Mouse (Mus musculus) hindbrain, embryonic 11.5 days (tissue): Measurements from ENCODE around the gene Bnip2. TPM values are rescaled to one million over a fixed set of nuclear protein-coding genes. Genes with fewer than 3 reads are reported as not detected.

Experiments
- ATAC-seq: fragments of 200-750 bp; cut with Nextera tagmentation; 2 replicates; pipeline ENCODE4 v1.8.0; 2017; ENCODE audit warnings: mild to moderate bottlenecking, moderate TSS enrichment, moderate library complexity; ENCODE audit not compliant: low FRiP score
- DNase-seq: peaks from one replicate; pipeline ENCODE4 v3.0.0-alpha.2; 2015; ENCODE audit warnings: low spot score
- H3K27ac ChIP-seq: fragments of 300-500 bp; sonication (generic); 2 replicates; pipeline ENCODE4 v1.5.1; 2014; ENCODE audit warnings: mild to moderate bottlenecking, low read depth, low read length
- H3K27me3 ChIP-seq: fragments of 300-500 bp; sonication (generic); 2 replicates; pipeline ENCODE4 v1.6.1; 2014; ENCODE audit warnings: mild to moderate bottlenecking, low read length, moderate library complexity, mixed read lengths; ENCODE audit not compliant: control insufficient read depth, insufficient read depth
- H3K36me3 ChIP-seq: fragments of 300-500 bp; sonication (generic); 2 replicates; pipeline ENCODE4 v1.6.1; 2014; ENCODE audit warnings: mild to moderate bottlenecking, low read length, moderate library complexity, mixed read lengths; ENCODE audit not compliant: control insufficient read depth, insufficient read depth
- H3K4me1 ChIP-seq: fragments of 300-500 bp; sonication (generic); replicated peaks from 2 replicates; pipeline ENCODE4 v1.6.1; 2014; ENCODE audit warnings: low read length, mixed read lengths; ENCODE audit not compliant: control insufficient read depth, insufficient read depth
- H3K4me2 ChIP-seq: fragments of 300-500 bp; sonication (generic); replicated peaks from 2 replicates; pipeline ENCODE4 v1.6.1; 2014; ENCODE audit warnings: mild to moderate bottlenecking, low read depth, low read length
- H3K4me3 ChIP-seq: fragments of 300-500 bp; sonication (generic); 2 replicates; pipeline ENCODE4 v1.5.1; 2014; ENCODE audit warnings: low read depth, low read length
- H3K9ac ChIP-seq: fragments of 300-500 bp; sonication (generic); 2 replicates; pipeline ENCODE4 v1.6.1; 2014; ENCODE audit warnings: low read depth, low read length
- H3K9me3 ChIP-seq: fragments of 300-500 bp; sonication (generic); 2 replicates; pipeline ENCODE4 v1.6.1; 2016; ENCODE audit warnings: low read length; ENCODE audit not compliant: control insufficient read depth
- WGBS: fragments of 180-500 bp; shearing (Covaris S2); extraction: QIAGEN DNeasy Blood & Tissue Kit; methylation state at CpG from one replicate; pipeline ENCODE4 v1.1.7; 2014; 5-methylcytosine and 5-hydroxymethylcytosine counted together
- polyA plus RNA-seq: library from polyadenylated mRNA; unstranded; fragments of >200 nt; fragmentation: Nextera tagmentation; extraction: Ambion mirVana; gene quantifications from 2 replicates; pipeline ENCODE4 v1.2.1, GENCODE M21; 2014

The Bnip2 gene
- polyA plus RNA-seq, 1 experiment from 2014 or later = 124 TPM

DNA sequence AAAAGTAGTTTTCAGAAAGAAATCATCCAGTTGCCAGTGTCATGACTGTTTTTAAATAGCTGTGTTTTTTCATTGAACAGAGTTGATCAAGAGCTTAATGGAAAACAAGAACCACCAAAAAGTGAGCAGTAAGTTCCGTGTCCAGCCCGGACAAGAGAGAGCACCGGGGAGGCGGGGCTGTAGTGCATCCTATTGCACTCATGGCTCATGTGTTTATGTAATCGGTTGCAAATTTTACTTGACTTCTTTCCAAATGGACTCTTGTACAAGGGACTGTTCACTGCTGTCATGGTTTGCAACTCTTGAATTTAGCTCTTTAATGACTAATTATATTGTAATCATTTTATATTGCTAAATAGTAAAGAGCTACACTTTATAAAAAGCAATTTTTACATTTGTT lies 17.7 kb downstream of the Bnip2 start:
- Histone ChIP-seq H3K27ac (no peak overlapping the region), H3K36me3 (peaks cover 9% of the 10 kb centered on the region; the same call in 1 of the 2 replicates), H3K9me3 (no peaks in the 10 kb centered on the region), H3K4me3 (no peak overlapping the region), H3K4me2 (no peak overlapping the region), H3K27me3 (no peaks in the 10 kb centered on the region), H3K9ac (no peak overlapping the region), H3K4me1 (no peaks in the 10 kb centered on the region)
- 94% methylated on average over 5 of the region's 5 CpGs for WGBS
- ATAC-seq (no peak), DNase-seq (no peak)

DNA sequence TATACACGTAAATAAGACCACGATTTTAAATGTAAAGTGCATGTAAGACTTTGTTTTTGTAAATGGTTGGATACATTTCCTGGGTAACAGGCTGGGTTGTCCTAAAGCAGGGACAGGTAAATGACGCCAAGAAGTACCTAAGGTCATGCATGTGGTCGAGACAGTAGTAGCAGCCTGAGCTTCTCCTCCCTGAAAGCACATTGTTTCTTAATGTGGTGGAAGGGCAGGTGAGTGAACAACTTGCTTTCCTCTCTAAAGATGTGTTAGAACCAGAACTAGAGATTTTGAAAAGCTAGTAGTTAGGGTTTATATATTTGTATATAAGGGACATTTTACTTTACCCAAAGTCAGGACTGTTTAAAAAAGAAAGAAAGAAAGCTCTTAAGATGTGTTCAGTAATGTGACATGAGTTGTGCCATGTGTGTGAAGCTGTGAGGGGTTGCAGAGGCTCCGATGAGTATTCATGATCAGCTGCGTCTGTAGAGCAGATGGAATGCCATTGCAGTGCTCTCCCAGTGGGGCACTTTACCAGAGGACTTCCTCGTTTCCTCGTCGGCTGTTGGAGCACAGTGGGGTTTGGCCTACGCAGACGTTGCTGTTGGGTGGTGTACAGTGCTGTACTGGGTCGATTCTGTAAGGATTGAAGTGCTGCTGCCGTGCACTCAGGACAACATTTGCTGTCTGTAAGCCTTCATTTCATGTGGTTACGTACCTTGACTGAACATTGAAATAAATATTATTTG lies 18.4 kb downstream of the Bnip2 start:
- Histone ChIP-seq H3K9ac (no peak overlapping the region), H3K27ac (no peak overlapping the region), H3K27me3 (no peaks in the 10 kb centered on the region), H3K4me3 (no peak overlapping the region), H3K36me3 (peaks cover 9% of the 10 kb centered on the region; the same call in 1 of the 2 replicates), H3K4me1 (no peaks in the 10 kb centered on the region), H3K9me3 (no peaks in the 10 kb centered on the region), H3K4me2 (no peak overlapping the region)
- ATAC-seq = no peak
- WGBS = 88% methylated on average over 14 of the region's 14 CpGs
- no peak for DNase-seq

DNA sequence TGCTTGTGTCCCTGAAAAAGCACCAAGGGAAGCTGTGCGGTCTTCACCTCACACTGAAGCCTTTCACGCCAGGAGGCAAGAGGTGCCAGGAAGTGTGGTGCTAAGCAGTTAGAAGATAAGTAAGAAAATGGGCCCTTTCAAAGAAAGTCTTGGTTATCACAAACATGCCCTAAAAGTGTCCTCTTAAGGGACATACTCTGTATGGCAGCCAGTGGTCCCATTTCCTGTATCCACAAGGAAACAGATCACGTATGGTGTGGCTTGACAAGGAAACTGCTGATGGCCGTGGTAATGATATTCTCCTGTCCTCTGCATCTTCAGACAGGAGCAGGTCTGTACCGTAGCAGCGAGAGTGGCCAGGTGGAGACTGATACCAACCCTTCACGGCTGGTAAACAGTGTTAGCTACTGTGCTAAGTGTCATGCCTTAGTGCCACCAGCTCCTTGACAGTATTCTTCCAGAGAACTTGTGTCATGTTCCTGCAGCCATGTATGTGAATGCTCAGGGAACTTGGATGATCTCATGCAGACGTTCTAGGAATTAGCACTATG lies 20.6 kb downstream of the Bnip2 start:
- Histone ChIP-seq H3K4me1 (peaks cover 3% of the 10 kb centered on the region; the same call in 1 of the 2 replicates), H3K9ac (no peak overlapping the region), H3K27ac (no peak overlapping the region), H3K4me2 (no peak overlapping the region), H3K4me3 (no peak overlapping the region), H3K9me3 (no peaks in the 10 kb centered on the region), H3K36me3 (peaks cover 9% of the 10 kb centered on the region; the same call in 1 of the 2 replicates), H3K27me3 (no peaks in the 10 kb centered on the region)
- DNase-seq = no peak
- WGBS = 92% methylated on average over 8 of the region's 8 CpGs
- ATAC-seq = no peak

DNA sequence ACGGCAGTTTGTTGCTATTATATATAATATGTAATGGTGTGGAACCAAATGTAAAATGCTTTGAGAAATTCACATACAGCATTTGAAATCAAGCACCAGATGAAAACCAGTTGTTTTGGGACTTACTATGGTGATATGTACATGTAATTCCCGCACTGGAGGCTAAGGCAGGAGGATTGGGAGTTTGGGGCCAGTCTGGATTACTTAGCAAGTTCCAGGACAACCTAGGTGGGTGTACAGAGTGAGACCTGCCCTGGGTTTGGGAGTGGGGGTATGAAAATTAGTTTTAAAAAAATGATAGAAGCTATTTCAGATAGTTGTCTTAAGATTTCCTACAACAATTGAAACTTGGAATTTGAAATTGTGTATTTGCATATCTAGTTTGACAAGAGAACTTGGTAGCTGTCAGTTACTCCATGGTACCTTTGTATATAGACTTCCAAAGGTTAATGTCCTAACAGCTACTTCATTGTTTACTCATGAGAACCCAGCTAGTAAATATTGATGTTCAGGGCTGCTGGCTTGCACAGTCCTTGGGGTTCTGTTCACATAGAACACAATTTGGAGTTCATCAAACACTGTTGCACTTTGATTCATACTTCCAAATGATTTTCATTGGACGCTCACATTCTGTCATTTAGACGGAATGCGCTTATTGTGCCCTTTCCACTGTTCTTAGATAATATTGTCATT lies 21.7 kb downstream of the Bnip2 start:
- Histone ChIP-seq H3K4me2 (no peak overlapping the region), H3K36me3 (peaks cover 9% of the 10 kb centered on the region; the same call in 1 of the 2 replicates), H3K9me3 (no peaks in the 10 kb centered on the region), H3K27ac (no peak overlapping the region), H3K4me3 (no peak overlapping the region), H3K9ac (no peak overlapping the region), H3K27me3 (no peaks in the 10 kb centered on the region), H3K4me1 (peaks cover 3% of the 10 kb centered on the region; the same call in 1 of the 2 replicates)
- WGBS = 93% methylated on average over 5 of the region's 5 CpGs
- DNase-seq (no peak), ATAC-seq (no peak)

GRCm38 (mm10) chr9:70011537-70012407 lies 22.5 kb downstream of the Bnip2 start:
- peak; percentile 56 for ATAC-seq
- no peaks in the 10 kb centered on the region for H3K9me3 ChIP-seq
- no peak for DNase-seq
- peaks cover 3% of the 10 kb centered on the region; the same call in 1 of the 2 replicates for H3K4me1 ChIP-seq
- 66% methylated on average over 13 of the region's 14 CpGs for WGBS
- no peaks in the 10 kb centered on the region for H3K27me3 ChIP-seq
- peaks cover 9% of the 10 kb centered on the region; the same call in 1 of the 2 replicates for H3K36me3 ChIP-seq
- H3K4me3 ChIP-seq = peak overlapping the region; percentile 93
- peak overlapping the region; percentile 30; the same call in 1 of the 2 replicates for H3K27ac ChIP-seq
- peak overlapping the region; percentile 63 for H3K4me2 ChIP-seq
- peak overlapping the region; percentile 90; the same call in 1 of the 2 replicates for H3K9ac ChIP-seq

DNA sequence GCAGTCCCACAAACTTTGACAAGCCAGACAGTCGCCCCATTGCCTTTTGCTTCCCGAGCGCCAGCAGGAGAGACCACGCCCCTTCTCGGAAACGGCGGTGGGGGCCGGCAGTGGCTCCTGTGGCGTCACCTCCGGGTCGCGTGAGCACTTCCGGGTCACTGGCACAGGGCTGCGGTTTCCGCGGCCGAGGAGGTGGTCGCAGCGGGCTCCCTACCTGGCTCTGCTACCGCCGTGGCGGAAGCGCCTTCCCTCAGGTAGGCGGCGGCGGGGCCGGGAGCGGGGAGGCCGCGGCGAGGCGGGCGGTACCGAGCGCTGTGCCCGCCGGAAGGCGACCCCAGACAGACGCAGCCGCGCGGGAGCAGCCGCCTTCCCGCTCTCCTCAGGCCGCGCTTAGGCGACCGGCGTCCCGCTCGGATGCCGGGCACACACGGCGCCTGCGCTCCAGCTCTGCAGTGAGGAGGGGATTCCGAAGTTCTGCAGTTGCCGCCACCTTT lies 23.2 kb downstream of the Bnip2 start, which contains the start of gene Gtf2a2:
TSS of gene Gtf2a2 (plus strand) at position 143 of the 494 bp plus-strand sequence.
- Histone ChIP-seq H3K27ac (peak within 1 kb of the TSS; percentile 85), H3K9me3 (no peaks in the 10 kb centered on the region), H3K4me2 (peak within 1 kb of the TSS; percentile 63), H3K4me3 (peak within 1 kb of the TSS; percentile 93), H3K4me1 (peaks cover 3% of the 10 kb centered on the region; the same call in 1 of the 2 replicates), H3K36me3 (peaks cover 9% of the 10 kb centered on the region; the same call in 1 of the 2 replicates), H3K9ac (peak within 1 kb of the TSS; percentile 90), H3K27me3 (no peaks in the 10 kb centered on the region)
- ATAC-seq = peak; percentile 97
- under 1% methylated on average over 57 of the region's 57 CpGs for WGBS
- DNase-seq = peak; percentile 96

- Histone ChIP-seq H3K36me3 (no peaks in the 10 kb centered on the region; the same call in 1 of the 2 replicates), H3K27me3 (no peaks in the 10 kb centered on the region), H3K27ac (no peak overlapping the region), H3K4me2 (no peak overlapping the region), H3K4me1 (peaks cover 3% of the 10 kb centered on the region; the same call in 1 of the 2 replicates), H3K9ac (no peak overlapping the region), H3K9me3 (no peaks in the 10 kb centered on the region), H3K4me3 (no peak overlapping the region)
- DNase-seq = no peak
- no peak for ATAC-seq
- 86% methylated on average over 2 of the region's 2 CpGs for WGBS
Measured at GRCm38 (mm10) chr9:70015632-70016031, 26.4 kb downstream of the Bnip2 start.

DNA sequence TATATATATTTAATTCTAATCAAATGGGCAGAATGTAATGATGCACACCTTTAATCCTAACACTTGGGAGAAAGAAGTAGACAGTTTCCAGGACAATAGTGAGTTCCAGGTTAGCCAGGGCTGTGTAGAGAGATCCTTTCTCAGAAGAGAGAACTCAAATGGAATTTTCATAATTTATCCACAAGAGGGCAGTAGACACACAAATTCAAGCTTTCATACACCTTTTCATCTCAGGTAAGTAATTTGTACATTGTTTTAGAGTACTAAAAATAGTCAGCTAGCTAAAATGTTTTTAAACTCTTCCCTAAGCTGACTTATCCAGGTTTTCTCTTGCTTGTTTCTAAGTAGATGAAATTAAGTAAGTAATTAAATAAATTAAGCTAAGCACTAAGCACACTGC lies 29.6 kb downstream of the Bnip2 start:
- ATAC-seq (no peak), DNase-seq (no peak)
- H3K4me3 ChIP-seq = no peak overlapping the region
- no peak overlapping the region for H3K9ac ChIP-seq
- H3K4me2 ChIP-seq = no peak overlapping the region
- no peaks in the 10 kb centered on the region; the same call in 1 of the 2 replicates for H3K4me1 ChIP-seq
- H3K27me3 ChIP-seq = no peaks in the 10 kb centered on the region
- H3K27ac ChIP-seq = no peak overlapping the region
- H3K36me3 ChIP-seq = no peaks in the 10 kb centered on the region; the same call in 1 of the 2 replicates
- no peaks in the 10 kb centered on the region for H3K9me3 ChIP-seq
